Mouse (Mus musculus) fat pad, adult 2 months (tissue): ENCODE measurements at regions not wholly inside any gene's neighbourhood (a gene's known extent, or its start where the extent isn't known, plus 50 kb on each side); places are given as distances from the start of the nearest gene placed in this dataset.

Source experiments
- DNase-seq: peaks from one replicate; pipeline ENCODE4 v3.0.0-alpha.2; 2011; ENCODE audit warnings: low read depth, low spot score; ENCODE audit errors: extremely low read depth

- no peak for DNase-seq
These were observed 1093.5 kb downstream of the Mrps31 start for GRCm38 (mm10) chr8:23504704-23505103.

GRCm38 (mm10) chr8:23505216-23505615 lies 1094.1 kb downstream of the Mrps31 start:
- DNase-seq = no peak

- DNase-seq = no peak
These were observed 1094.8 kb downstream of the Mrps31 start for GRCm38 (mm10) chr8:23505966-23506365.

DNA sequence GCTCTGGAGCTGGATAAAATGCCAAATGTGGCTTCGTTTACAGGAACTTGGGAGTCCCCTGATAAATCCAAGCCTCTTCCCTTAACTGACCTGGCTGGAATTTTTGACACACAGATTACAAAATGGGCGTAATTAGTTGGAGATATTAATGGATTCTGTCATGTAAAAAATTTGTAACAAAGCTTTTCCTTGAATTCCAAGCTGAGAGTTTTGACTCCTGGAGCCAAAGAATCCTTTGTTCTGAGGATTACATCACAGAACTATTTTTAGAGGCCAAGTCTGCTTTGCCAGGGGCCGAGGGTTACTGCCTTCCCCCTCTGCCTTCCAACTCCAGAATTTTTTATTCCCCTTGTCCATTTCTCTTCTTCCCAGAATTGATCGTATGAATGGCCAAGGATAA lies 1096.5 kb downstream of the Mrps31 start:
- no peak for DNase-seq

- DNase-seq = no peak
These were observed 1098.9 kb downstream of the Mrps31 start for GRCm38 (mm10) chr8:23510076-23510475.

- no peak for DNase-seq
These were observed 1099.4 kb downstream of the Mrps31 start for GRCm38 (mm10) chr8:23510561-23510960.

GRCm38 (mm10) chr8:23511264-23511663 lies 1100.1 kb downstream of the Mrps31 start:
- peak; percentile 93 for DNase-seq

GRCm38 (mm10) chr8:23511792-23512191 lies 1100.6 kb downstream of the Mrps31 start:
- peak; percentile 91 for DNase-seq

DNA sequence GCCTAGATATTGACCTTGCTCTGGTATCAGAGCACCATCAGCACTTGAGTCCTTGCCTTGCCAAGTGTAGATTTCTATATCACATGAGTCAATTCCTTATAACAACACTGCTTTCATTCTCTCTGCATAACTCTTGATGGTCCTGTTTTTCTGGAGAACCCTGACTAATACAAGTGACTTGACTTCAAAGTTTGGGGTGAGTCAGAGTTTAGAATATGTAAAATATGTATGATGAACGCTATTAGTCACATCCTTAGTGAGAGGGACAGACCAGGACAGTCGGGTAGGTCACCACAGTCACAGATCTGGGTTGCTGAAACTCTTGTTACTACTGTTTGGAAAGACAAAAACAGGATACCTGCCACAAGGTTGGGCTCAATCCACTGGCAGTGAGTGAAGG lies 1105.3 kb downstream of the Mrps31 start:
- no peak for DNase-seq

DNA sequence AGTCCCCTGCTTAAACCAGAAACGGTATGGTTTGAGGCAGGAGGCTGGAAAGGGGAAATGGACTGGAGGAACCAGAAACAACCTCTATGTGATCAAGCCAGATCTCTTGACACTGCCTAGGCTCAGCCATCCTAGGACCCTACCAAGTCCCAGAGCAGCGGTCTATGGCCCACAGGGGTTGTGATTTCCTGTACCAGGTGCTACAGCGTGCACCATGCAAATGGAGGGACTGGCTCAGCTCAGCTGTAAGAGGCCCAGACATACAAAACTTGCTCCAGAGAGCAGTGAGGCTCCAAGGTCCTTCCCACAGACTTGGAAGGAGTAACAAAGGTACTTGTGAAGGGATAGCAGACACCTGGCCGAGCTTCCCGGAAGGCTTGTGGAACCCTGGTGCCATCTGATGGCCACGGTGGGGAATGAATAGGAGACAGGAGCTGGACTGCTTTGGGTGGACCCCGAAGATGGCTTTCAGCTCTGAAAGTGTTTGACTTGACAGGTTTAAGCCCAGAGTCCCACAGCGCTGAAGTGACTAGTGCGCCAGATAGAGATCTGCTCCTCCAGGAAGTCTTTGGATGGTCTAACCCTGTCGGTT lies 1120.5 kb downstream of the Mrps31 start:
- no peak for DNase-seq

GRCm38 (mm10) chr8:23537681-23538359 lies 1126.7 kb downstream of the Mrps31 start:
- DNase-seq = no peak

- peak; percentile 80 for DNase-seq
These were observed 1142.7 kb downstream of the Mrps31 start for GRCm38 (mm10) chr8:23553565-23554473.

- no peak for DNase-seq
These were observed 1149.7 kb downstream of the Mrps31 start for GRCm38 (mm10) chr8:23560836-23561235.

- DNase-seq = no peak
These were observed 1150.7 kb downstream of the Mrps31 start for GRCm38 (mm10) chr8:23561683-23562385.

DNA sequence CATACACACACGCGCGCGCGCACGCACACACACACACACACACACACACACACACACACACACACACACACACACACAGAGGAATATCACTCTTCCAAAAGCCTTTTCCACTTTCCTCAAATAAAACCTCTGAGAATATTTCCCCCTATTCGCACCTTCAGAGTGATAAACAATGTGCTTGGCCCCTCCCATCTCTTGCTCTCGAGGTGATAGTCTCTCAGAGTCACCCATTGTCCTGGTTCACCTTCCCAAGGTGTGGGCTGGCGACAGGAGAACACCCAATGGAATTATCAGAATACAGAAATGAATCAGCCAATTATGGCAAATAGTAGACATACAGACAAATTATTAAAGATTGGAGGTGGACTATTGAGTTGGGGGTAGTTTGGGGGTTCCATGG lies 1151.3 kb downstream of the Mrps31 start:
- DNase-seq = no peak

GRCm38 (mm10) chr8:23563065-23564020 lies 1152.2 kb downstream of the Mrps31 start:
- DNase-seq = no peak

GRCm38 (mm10) chr8:23567906-23568305 lies 1156.7 kb downstream of the Mrps31 start:
- no peak for DNase-seq

DNA sequence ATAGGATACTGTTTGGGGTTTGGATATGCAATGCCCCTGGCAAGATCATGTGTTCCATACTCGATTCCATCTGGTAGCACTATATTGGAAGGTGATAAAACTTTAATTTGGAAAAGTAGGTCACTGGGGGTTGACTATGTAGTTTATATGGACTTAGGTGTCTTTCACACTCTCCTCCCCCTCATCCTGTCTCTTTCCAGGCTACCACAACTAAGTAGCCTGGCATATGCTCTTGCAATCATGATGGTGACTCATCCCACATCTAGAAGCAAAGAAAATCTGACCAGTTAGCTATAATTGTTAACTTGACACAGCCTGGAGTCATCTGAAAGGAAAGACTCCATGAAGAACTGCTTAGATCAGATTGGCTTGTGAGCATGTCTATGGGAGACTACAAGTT lies 1154.3 kb downstream of the Adam3 start:
- no peak for DNase-seq

DNA sequence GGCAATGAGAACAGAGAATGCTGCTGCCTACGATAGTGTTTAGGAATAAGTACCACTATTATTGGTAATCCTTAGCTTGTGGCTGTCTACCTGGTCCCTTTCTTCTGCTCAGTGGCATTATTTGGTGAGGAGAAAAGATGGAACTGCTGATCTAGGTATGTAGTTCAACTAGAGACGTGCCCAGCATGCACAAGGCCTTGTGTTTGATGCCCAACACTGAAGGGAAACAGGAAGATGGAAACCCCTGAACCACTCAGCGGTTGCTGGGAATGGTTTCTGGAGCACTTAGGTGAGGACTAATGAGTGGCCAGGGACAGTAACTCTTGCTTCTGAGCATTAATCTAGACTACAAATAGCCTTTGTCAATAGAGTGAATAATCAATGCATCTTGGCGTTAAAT lies 1145.5 kb downstream of the Adam3 start:
- no peak for DNase-seq

- no peak for DNase-seq
These were observed 1145.0 kb downstream of the Adam3 start for GRCm38 (mm10) chr8:23580701-23581100.
